In genomic region chr12:69229251-69229650, GRCm38 (mm10) we compare ENCODE assay signal across 11 mouse cellular contexts. TPM values are rescaled to one million over a fixed set of nuclear protein-coding genes. Genes with fewer than 3 reads are reported as not detected.
A peak's percentile ranks its signal among the peaks of the same experiment; 100 is the strongest.
DNase-seq lines count a peak whose midpoint lies in the region; ATAC-seq and TF ChIP-seq lines count a peak whose summit lies in the region.
"Had no signal": no experiment of that assay in that cellular context is flagged by ENCODE, and none has a peak within 500 bp of the region (broad histone marks: within the 10 kb centered on the region; RNA-seq: fewer than 3 reads in every experiment).

No protein-coding gene starts in this region.

- no peak for ATAC-seq in G1E (ENCODE audit: extremely low read depth, insufficient number of reproducible peaks, low FRiP score, poor library complexity, severe bottlenecking)
- ATAC-seq in liver, embryonic 13.5 days (ENCODE audit: low read depth) = no peak
- ATAC-seq in stomach, postnatal 0 days (ENCODE audit: low FRiP score, low TSS enrichment) = no peak

- peaks cover 28% of the 10 kb centered on the region for H3K4me1 ChIP-seq in G1E (ENCODE audit: insufficient read depth, low read depth, low read length)
- peaks cover 30% of the 10 kb centered on the region for H3K4me1 ChIP-seq in liver, embryonic 13.5 days (replicated peaks)
- no peaks in the 10 kb centered on the region for H3K4me1 ChIP-seq in stomach, postnatal 0 days (replicated peaks; ENCODE audit: control insufficient read depth, insufficient read depth)

- H3K36me3 ChIP-seq in G1E (replicated peaks) = peaks cover 20% of the 10 kb centered on the region
- peaks cover 17% of the 10 kb centered on the region for H3K36me3 ChIP-seq in liver, embryonic 13.5 days
- no peaks in the 10 kb centered on the region for H3K36me3 ChIP-seq in stomach, postnatal 0 days (ENCODE audit: control insufficient read depth, insufficient read depth, low read length)
- H3K36me3 ChIP-seq: neural tube, embryonic 13.5 days had no signal

- H3K27ac ChIP-seq in liver, embryonic 13.5 days = no peak overlapping the region
- no peak overlapping the region for H3K27ac ChIP-seq in stomach, postnatal 0 days (replicated peaks)
- H3K27ac ChIP-seq: neural tube, embryonic 13.5 days had no signal

- TF ChIP-seq CTCF in G1E (IDR thresholded peaks at IDR 0.05; ENCODE audit: low read depth, low read length) = 0 out of 2 replicates have a peak, but pooled peaks have one; percentile 29
- peak; percentile 59 for TF ChIP-seq CTCF in stomach, postnatal 0 days (IDR thresholded peaks at IDR 0.05; ENCODE audit: low read depth)

- 59% methylated on average over 2 of the region's 2 CpGs for WGBS in liver, embryonic 13.5 days (ENCODE audit: insufficient replicate concordance)
- 54% methylated on average over 2 of the region's 2 CpGs for WGBS in stomach, postnatal 0 days

- H3K4me3 ChIP-seq in G1E (ENCODE audit: low read depth, low read length) = no peak overlapping the region
- H3K4me3 ChIP-seq in liver, embryonic 13.5 days (replicated peaks) = no peak overlapping the region
- no peak overlapping the region for H3K4me3 ChIP-seq in stomach, postnatal 0 days (ENCODE audit: low read depth, low read length)
- H3K4me3 ChIP-seq: neural tube, embryonic 13.5 days had no signal

- no peaks in the 10 kb centered on the region for H3K9me3 ChIP-seq in G1E (replicated peaks)
- no peaks in the 10 kb centered on the region for H3K9me3 ChIP-seq in liver, embryonic 13.5 days (replicated peaks)
- no peaks in the 10 kb centered on the region for H3K9me3 ChIP-seq in stomach, postnatal 0 days (ENCODE audit: control insufficient read depth, low read length)
- H3K9me3 ChIP-seq: neural tube, embryonic 13.5 days had no signal

- H3K4me2 ChIP-seq in liver, embryonic 13.5 days = no peak overlapping the region
- no peak overlapping the region for H3K4me2 ChIP-seq in stomach, postnatal 0 days (replicated peaks; ENCODE audit: low read depth)
- H3K4me2 ChIP-seq: neural tube, embryonic 13.5 days had no signal

- H3K27me3 ChIP-seq in G1E (ENCODE audit: insufficient read depth, low read length) = no peaks in the 10 kb centered on the region
- H3K27me3 ChIP-seq in liver, embryonic 13.5 days = no peaks in the 10 kb centered on the region
- H3K27me3 ChIP-seq in stomach, postnatal 0 days (ENCODE audit: control insufficient read depth, insufficient read depth, low read length) = no peaks in the 10 kb centered on the region
- H3K27me3 ChIP-seq: neural tube, embryonic 13.5 days had no signal

- TF ChIP-seq EP300 in stomach, postnatal 0 days (optimal IDR thresholded peaks at IDR 0.05) = no peak

- no peak overlapping the region for H3K9ac ChIP-seq in liver, embryonic 13.5 days
- H3K9ac ChIP-seq in stomach, postnatal 0 days (ENCODE audit: low read length) = no peak overlapping the region
- H3K9ac ChIP-seq: neural tube, embryonic 13.5 days had no signal

- peak; percentile 31 for DNase-seq in kidney, postnatal 10 days
- no peak for DNase-seq in kidney, adult 18-20 months
- no peak for DNase-seq in G1E (ENCODE audit: low spot score)
- DNase-seq in liver, embryonic 13.5 days = peak; percentile 49
- peak; percentile 30 for DNase-seq in stomach, postnatal 0 days (ENCODE audit: low spot score)
- DNase-seq in urinary bladder, adult 2 months (ENCODE audit: low spot score) = no peak
- DNase-seq in kidney, adult 11 months = no peak
- DNase-seq in cerebellum, adult 9-10 months = no peak
- DNase-seq: cerebellum, postnatal 25 days; left cerebral cortex, postnatal 4 days had no signal

RNA-seq across cellular contexts. Expression of gene Pole2, which starts 1.3 kb away (rescaled TPM):
- total RNA-seq in G1E (2014; fragmentation: Nextera tagmentation) = 57.3 and 67.0 TPM in 2 replicates
- total RNA-seq in G1E (2017) = 82.3 and 85.4 TPM in 2 replicates
- polyA plus RNA-seq in G1E (2012) = 20.3 and 20.7 TPM in 2 replicates
- polyA plus RNA-seq in liver, embryonic 13.5 days (2015; fragmentation: Nextera tagmentation; extraction: Ambion mirVana) = 29.0 and 32.5 TPM in 2 replicates
- polyA plus RNA-seq in stomach, postnatal 0 days (2015; fragmentation: Nextera tagmentation; extraction: Ambion mirVana) = 8.0 and 9.0 TPM in 2 replicates
- polyA plus RNA-seq in urinary bladder, adult 2 months (2012; rRNA removed) = 3.2 and 6.5 TPM in 2 replicates

RNA-seq across cellular contexts. Expression of gene Klhdc1, which starts 11.7 kb away (rescaled TPM):
- total RNA-seq in G1E (2014; fragmentation: Nextera tagmentation) = 8.5 and 13.0 TPM in 2 replicates
- total RNA-seq in G1E (2017) = 8.7 and 14.6 TPM in 2 replicates
- 11.1 and 16.0 TPM in 2 replicates for polyA plus RNA-seq in G1E (2012)
- 3.7 and 3.9 TPM in 2 replicates for polyA plus RNA-seq in liver, embryonic 13.5 days (2015; fragmentation: Nextera tagmentation; extraction: Ambion mirVana)
- 20.2 and 20.4 TPM in 2 replicates for polyA plus RNA-seq in stomach, postnatal 0 days (2015; fragmentation: Nextera tagmentation; extraction: Ambion mirVana)
- polyA plus RNA-seq in urinary bladder, adult 2 months (2012; rRNA removed) = 8.4 and 14.8 TPM in 2 replicates

RNA-seq across cellular contexts. Expression of gene Gm49384, which starts 25.2 kb away (rescaled TPM):
- total RNA-seq in G1E (2014; fragmentation: Nextera tagmentation) (40.3 and 61.3 TPM in 2 replicates), G1E (2017) (33.7 and 36.0 TPM in 2 replicates)
- polyA plus RNA-seq in G1E (2012) = not detected in 2 replicates
- 27.7 and 29.9 TPM in 2 replicates for polyA plus RNA-seq in liver, embryonic 13.5 days (2015; fragmentation: Nextera tagmentation; extraction: Ambion mirVana)
- polyA plus RNA-seq in stomach, postnatal 0 days (2015; fragmentation: Nextera tagmentation; extraction: Ambion mirVana) = 8.2 and 8.7 TPM in 2 replicates
- 3.6 and 4.1 TPM in 2 replicates for polyA plus RNA-seq in urinary bladder, adult 2 months (2012; rRNA removed)

RNA-seq across cellular contexts. Expression of gene Dnaaf2, which starts 31.0 kb away (rescaled TPM):
- 6.7 and 7.6 TPM in 2 replicates for total RNA-seq in G1E (2014; fragmentation: Nextera tagmentation)
- 9.8 and 11.4 TPM in 2 replicates for total RNA-seq in G1E (2017)
- 5.1 and 5.2 TPM in 2 replicates for polyA plus RNA-seq in G1E (2012)
- 7.1 and 8.8 TPM in 2 replicates for polyA plus RNA-seq in liver, embryonic 13.5 days (2015; fragmentation: Nextera tagmentation; extraction: Ambion mirVana)
- 4.0 and 5.2 TPM in 2 replicates for polyA plus RNA-seq in stomach, postnatal 0 days (2015; fragmentation: Nextera tagmentation; extraction: Ambion mirVana)
- 2.8 TPM in 2 replicates for polyA plus RNA-seq in urinary bladder, adult 2 months (2012; rRNA removed)

RNA-seq across cellular contexts. Expression of gene Gm49383, which starts 32.3 kb away (rescaled TPM):
- total RNA-seq in G1E (2014; fragmentation: Nextera tagmentation) (33.0 and 34.5 TPM in 2 replicates), G1E (2017) (56.1 and 82.2 TPM in 2 replicates)
- polyA plus RNA-seq in G1E (2012) = 75.5 and 90.8 TPM in 2 replicates
- 28.8 and 32.0 TPM in 2 replicates for polyA plus RNA-seq in liver, embryonic 13.5 days (2015; fragmentation: Nextera tagmentation; extraction: Ambion mirVana)
- 6.9 and 10.3 TPM in 2 replicates for polyA plus RNA-seq in stomach, postnatal 0 days (2015; fragmentation: Nextera tagmentation; extraction: Ambion mirVana)
- 1.3 and 2.1 TPM in 2 replicates for polyA plus RNA-seq in urinary bladder, adult 2 months (2012; rRNA removed)

Comparison
In these comparisons a context has a peak if more than half of its experiments do, and no peak if none do; other contexts are left out.
1. DNase-seq: peak in kidney, postnatal 10 days (single experiment), liver, embryonic 13.5 days (single experiment) and stomach, postnatal 0 days (single experiment); none in kidney, adult 18-20 months (single experiment), G1E (single experiment), urinary bladder, adult 2 months (single experiment), kidney, adult 11 months (single experiment) and cerebellum, adult 9-10 months (single experiment).